Mouse (Mus musculus) right cerebral cortex, adult 18-20 months (tissue): ENCODE measurements at regions not wholly inside any gene's neighbourhood (a gene's known extent, or its start where the extent isn't known, plus 50 kb on each side); places are given as distances from the start of the nearest gene placed in this dataset.

Source experiments
- DNase-seq: peaks from one replicate; pipeline ENCODE4 v3.0.0; 2022; ENCODE audit warnings: mixed read lengths

DNA sequence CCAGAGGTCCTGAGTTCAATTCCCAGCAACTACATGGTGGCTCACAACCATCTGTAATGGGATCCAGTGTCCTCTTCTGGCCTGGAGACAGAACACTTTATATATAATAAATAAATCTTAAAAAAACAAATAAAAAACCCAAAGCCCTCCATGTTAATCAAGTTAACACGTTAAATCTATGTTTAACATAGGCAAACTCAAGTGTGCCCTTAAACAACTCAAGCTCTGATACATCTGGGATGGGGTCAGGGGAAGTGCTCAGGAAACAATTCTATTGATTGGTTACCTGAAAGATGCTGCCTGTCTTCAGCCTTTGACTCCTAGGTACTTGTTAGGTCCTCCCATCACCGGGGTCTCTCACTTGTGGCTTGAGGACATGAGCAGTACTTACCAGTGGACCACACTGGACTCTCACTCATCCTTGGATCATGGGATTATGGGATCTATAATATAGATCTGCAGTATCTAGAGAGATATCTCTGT, 89.1 kb upstream of the Cpm start:
- DNase-seq, result no peak

GRCm38 (mm10) chr10:117539532-117539931, 89.8 kb upstream of the Cpm start:
- DNase-seq, result no peak

DNA sequence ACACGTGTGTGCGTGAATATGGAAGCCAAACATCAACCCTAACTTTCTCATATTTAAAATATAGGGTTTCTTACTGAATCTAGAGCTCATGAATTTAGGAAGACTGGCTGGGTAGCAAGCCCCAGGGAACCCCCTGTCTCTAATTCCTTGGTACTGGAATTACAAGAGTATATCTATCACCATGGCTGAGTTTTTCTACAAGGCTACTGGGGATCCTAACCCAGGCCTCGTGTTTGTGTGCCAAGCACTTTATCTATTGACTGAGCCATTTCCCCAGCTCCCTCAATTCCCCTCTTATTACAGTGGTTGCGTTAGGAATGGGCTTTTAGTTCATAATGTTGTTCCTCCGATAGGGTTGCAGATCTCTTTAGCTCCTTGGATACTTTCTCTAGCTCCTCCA, 90.6 kb upstream of the Cpm start:
- DNase-seq, result no peak

- DNase-seq, result no peak
Observed at GRCm38 (mm10) chr10:117536769-117537599, 92.3 kb upstream of the Cpm start.

GRCm38 (mm10) chr10:117535843-117536242, 93.5 kb upstream of the Cpm start:
- no peak for DNase-seq

DNA sequence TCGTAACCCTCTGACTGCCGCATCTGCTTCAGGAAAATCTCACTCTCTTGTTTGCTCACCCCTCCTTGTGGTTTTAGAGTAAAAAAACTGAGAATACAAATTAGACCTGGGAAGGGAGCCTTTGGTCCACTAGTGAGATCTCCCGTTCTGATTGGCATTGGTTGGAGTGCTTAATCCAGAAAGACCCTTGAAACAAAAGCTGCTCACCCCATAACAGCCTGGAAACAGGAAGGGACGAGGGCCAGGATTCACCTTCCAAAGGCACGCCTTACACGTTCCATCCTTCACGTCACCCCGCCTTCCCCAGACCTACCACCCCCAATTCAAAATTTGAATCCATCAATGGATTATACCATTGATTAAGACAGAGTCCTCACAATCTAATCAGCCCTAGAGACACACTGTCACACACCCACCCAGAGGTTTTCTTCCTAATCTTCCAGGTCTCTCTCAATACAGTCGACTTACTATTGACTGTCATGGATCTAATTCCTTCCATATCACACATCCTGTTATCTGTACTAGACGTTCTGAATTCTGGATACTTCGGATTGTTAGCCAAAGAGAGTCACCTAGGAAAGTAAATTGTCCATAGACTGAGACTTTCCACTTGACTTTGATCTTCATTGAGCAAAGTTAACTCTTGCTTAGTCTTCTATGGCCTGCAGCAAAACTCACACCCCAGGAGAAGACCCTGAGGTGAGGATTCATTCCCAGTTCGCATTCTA, 94.1 kb upstream of the Cpm start:
- no peak for DNase-seq

DNA sequence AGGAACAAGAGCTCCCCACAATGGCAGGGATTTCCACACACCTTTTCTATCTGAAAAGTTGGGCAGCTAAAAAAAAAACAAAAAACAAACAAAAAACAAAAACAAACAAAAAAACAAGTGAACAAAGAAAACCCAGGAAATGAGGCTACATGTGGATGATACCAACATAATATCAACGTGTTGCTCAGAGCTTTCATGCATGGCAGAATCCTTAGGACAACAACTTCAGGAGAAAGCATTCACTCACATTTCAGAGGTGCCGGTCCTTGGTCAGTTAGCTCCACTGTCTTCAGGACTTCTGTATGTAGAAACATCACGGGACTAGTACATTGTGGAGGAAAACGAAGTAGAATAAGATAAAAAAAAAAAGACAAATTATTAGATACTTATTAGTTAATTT, 94.8 kb upstream of the Cpm start:
- no peak for DNase-seq

GRCm38 (mm10) chr10:117533541-117534386, 95.5 kb upstream of the Cpm start:
- no peak for DNase-seq

GRCm38 (mm10) chr10:117532750-117533540, 96.4 kb upstream of the Cpm start:
- no peak for DNase-seq

GRCm38 (mm10) chr10:117531798-117532747, 97.2 kb upstream of the Cpm start:
- DNase-seq, result no peak

GRCm38 (mm10) chr10:117530859-117531602, 98.3 kb upstream of the Cpm start:
- DNase-seq, result no peak

- DNase-seq, result no peak
Observed at GRCm38 (mm10) chr10:117530007-117530858, 99.1 kb upstream of the Cpm start.

DNA sequence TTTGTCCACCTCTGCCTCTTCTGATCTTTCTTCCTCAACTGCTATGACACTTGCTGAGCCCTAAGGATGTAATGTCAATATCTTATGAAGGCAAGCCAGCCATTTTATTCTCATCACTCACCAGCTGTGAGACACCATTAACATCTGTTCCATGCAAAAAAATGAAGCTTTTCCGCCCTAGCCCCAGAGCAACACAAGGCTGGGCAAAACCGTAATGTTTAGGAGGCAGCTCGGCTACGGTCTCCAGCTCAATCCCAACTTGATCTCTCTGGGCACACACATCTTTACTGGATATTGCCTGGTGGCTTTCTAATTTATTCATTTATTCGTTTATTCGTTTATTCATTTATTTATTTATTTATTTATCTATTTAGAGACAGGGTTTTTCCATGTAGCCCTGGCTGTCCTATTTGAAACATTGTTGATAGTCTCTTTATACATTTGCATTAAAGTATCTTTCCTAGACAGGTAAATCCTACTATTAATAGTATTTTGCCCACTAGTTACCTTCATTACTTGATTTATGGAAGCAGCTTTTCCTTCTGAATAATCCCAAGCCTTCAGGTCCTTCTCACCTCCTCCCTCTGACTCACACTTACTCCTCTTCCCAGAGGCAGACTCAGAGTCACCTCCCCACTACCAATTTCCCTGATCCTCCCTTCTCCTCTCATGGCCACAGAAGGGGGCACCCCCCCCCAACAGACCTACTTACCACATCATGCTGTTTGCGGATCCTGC, 99.9 kb upstream of the Cpm start:
- DNase-seq, result no peak

DNA sequence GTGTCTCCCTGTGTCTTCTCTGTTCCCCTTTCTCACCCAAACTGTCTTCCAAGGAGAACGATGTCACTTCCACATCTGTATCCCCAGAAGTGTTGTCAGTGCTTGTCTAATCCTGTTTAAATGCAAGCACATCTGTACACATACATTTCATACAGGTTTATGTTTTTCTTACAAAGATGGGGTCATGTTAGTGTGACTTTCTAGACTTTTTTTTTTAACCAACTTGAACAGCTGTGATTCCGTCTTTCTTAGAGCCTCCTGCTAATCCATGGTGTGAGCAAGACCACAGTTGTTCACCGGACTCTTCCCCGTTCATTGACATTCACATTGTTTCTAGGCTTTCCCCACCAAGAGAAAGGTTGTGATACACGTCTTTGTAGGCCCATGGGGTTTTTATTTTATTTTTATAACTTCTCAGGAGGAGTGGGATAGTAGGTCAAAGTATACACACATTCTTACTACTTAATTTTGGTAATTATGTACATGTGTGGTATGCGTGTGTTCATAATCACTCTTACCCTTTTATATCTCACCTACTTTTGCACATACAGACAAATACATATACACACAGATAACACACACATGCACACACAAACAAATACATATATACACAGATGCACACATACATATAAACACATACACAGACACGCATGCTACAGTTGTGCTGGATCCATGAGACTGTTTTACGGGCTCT, 100.6 kb upstream of the Cpm start:
- DNase-seq, result no peak

- no peak for DNase-seq
Observed at GRCm38 (mm10) chr10:117527979-117528378, 101.3 kb upstream of the Cpm start.

GRCm38 (mm10) chr10:117527243-117527642, 102.1 kb upstream of the Cpm start:
- DNase-seq, result no peak

- DNase-seq, result no peak
Observed at GRCm38 (mm10) chr10:117526834-117527188, 102.5 kb upstream of the Cpm start.
